Mouse (Mus musculus) kidney, adult 2 months (tissue): Measurements from ENCODE around the gene Tipin. TPM values are rescaled to one million over a fixed set of nuclear protein-coding genes. Genes with fewer than 3 reads are reported as not detected.

Experiments used
- DNase-seq: peaks from one replicate; pipeline ENCODE4 v3.0.0; 2021
- H3K27ac ChIP-seq: fragments of 200-500 bp; 2 replicates; pipeline ENCODE4 v1.5.1; 2012; ENCODE audit warnings: low read depth, low read length, control low read depth, inconsistent platforms; ENCODE audit not compliant: insufficient read depth
- H3K27me3 ChIP-seq: fragments of 200-500 bp; replicated peaks from 2 replicates; pipeline ENCODE4 v1.6.1; 2012; ENCODE audit warnings: mild to moderate bottlenecking, moderate library complexity, low read length, inconsistent platforms; ENCODE audit not compliant: control insufficient read depth, insufficient read depth
- H3K36me3 ChIP-seq: fragments of 200-500 bp; 2 replicates; pipeline ENCODE4 v1.6.1; 2012; ENCODE audit warnings: mild to moderate bottlenecking, moderate library complexity, low read length, inconsistent platforms; ENCODE audit not compliant: control insufficient read depth, insufficient read depth
- H3K4me1 ChIP-seq: fragments of 200-500 bp; 2 replicates; pipeline ENCODE4 v1.6.1; 2011; ENCODE audit warnings: low read length; ENCODE audit not compliant: control insufficient read depth, insufficient read depth
- H3K4me3 ChIP-seq: fragments of 200-500 bp; 2 replicates; pipeline ENCODE4 v1.5.1; 2011; ENCODE audit warnings: mild to moderate bottlenecking, low read depth, low read length, control low read depth; ENCODE audit not compliant: insufficient read depth
- CTCF ChIP-seq: fragments of 200-500 bp; conservative IDR thresholded peaks from 2 replicates; pipeline ENCODE4 v1.5.1; 2011; ENCODE audit warnings: low read depth, mild to moderate bottlenecking, control low read depth, low read length, moderate library complexity, mixed read lengths; ENCODE audit not compliant: insufficient read depth, insufficient read length
- POLR2A ChIP-seq: fragments of 200-500 bp; IDR thresholded peaks from one replicate; pipeline ENCODE4 v1.6.1; 2011; ENCODE audit warnings: low read depth, low read length, control low read depth
- WGBS: fragments of 180-500 bp; shearing (Covaris S2); methylation state at CpG from one replicate; pipeline ENCODE4 v1.1.7; 2018; 5-methylcytosine and 5-hydroxymethylcytosine counted together
- polyA plus RNA-seq: library from polyadenylated mRNA; depleted of rRNA; stranded (reverse); fragments of >200 nt; gene quantifications from 2 replicates; pipeline ENCODE4 v1.2.3, GENCODE M21; 2012; rRNA removed

The Tipin gene
- polyA plus RNA-seq: 3.2 and 5.5 TPM in 2 replicates

DNA sequence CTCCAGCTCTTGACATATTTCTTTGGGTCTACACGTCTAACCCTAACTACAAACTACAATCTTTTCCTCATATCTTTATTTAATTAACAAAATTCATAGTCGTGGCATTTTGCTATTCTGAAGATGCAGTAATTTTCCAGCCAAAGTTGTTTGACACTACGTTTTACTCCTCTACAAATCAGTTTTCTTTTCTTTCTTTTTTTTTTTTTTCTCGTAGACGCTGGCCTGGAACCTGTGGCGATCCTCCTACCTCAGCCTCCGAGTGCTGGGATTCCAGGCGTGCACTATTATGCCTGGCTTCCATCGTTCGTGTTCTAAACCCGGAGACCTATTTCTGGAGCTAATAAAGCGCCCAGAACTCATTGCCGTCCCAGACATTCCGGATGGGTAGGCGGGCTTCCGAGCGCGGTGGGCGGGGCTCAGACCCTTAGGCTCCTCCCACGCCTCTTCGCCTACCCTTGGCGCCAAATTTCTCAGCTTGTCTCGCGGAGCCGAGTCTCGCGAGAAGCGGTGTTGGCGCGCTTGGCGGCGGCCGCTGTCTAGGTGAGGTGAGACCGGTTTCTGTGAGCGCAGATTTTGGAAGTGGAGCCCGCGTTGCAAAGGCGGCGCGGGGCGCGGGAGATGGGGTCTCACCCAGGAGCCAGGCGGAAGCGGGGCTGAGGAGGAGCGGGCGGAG lies at the start of gene Tipin:
Gene Tipin, plus strand, starts transcription at position 477 of the 676 bp plus-strand sequence.
- H3K27ac ChIP-seq: no peak within 1 kb of the TSS
- DNase-seq: peak; percentile 97
- TF ChIP-seq POLR2A: no peak
- no peak for TF ChIP-seq CTCF
- H3K27me3 ChIP-seq: no peaks in the 10 kb centered on the region
- H3K36me3 ChIP-seq: no peaks in the 10 kb centered on the region
- under 1% methylated on average over 46 of the region's 46 CpGs for WGBS
- peak within 1 kb of the TSS; percentile 83 for H3K4me3 ChIP-seq
- no peaks in the 10 kb centered on the region; the same call in 1 of the 2 replicates for H3K4me1 ChIP-seq

DNA sequence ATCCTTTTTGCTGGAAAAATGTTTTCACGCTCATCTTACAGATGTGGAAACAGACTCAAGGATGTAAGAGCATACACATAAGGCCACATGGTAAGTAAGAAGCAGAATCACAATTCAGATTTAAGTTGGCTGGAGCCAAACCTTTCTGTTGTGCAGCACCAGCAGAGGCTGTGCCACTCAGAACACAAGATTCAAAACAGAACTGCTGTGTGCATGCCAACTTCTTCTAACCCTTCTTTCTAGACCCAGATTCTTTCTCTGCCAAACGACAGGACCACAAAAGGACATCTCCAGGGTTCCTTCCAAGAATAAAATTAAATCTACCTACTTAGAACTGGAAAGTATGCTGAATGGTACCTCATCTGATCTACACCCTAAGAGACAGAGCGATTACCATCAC lies 49.7 kb upstream of the Tipin start:
- no peak for TF ChIP-seq POLR2A
- TF ChIP-seq CTCF: no peak
- H3K4me3 ChIP-seq: no peak overlapping the region
- H3K27me3 ChIP-seq: no peaks in the 10 kb centered on the region
- no peaks in the 10 kb centered on the region for H3K36me3 ChIP-seq
- WGBS: 65% methylated on average over 3 of the region's 3 CpGs
- peaks cover 26% of the 10 kb centered on the region for H3K4me1 ChIP-seq
- H3K27ac ChIP-seq: peak overlapping the region; percentile 72
- no peak for DNase-seq

DNA sequence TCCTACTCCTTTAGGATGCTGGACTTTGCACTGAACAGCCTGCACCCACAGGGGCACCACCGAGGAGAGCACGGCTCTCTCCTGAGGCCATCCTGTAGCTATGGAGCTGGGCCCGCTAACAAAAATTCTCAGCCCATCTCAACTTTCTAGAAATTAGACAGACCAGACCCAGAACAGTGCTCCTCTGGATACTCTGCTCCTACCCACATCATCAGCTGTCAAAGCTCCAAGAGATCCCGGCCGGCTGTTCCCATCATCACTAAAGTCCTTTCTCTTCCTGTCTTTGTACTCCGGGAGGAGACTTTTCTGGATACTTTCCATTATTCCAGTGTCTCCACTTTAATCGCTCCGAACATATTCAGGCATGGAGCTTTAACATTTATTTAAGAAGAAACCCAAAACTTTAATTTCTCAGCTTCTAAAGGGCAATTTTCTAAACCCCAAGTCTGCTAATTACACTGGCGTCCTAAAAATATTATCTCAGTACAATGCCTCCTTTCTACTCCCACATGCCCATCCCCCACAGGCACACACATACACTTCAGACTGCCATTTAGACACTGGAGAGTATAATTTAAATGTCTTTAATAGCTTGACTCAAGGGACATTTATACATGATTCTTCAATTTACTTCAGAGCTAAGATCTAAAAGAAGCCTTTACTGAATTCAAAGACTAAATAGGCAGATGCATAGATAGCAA lies 49.0 kb upstream of the Tipin start:
- peak; percentile 51 for DNase-seq
- 52% methylated on average over 9 of the region's 9 CpGs for WGBS
- no peak for TF ChIP-seq CTCF
- no peak for TF ChIP-seq POLR2A
- Histone ChIP-seq H3K27ac (peak overlapping the region; percentile 18; the same call in 1 of the 2 replicates), H3K4me3 (no peak overlapping the region), H3K36me3 (no peaks in the 10 kb centered on the region), H3K27me3 (no peaks in the 10 kb centered on the region), H3K4me1 (peaks cover 26% of the 10 kb centered on the region)

DNA sequence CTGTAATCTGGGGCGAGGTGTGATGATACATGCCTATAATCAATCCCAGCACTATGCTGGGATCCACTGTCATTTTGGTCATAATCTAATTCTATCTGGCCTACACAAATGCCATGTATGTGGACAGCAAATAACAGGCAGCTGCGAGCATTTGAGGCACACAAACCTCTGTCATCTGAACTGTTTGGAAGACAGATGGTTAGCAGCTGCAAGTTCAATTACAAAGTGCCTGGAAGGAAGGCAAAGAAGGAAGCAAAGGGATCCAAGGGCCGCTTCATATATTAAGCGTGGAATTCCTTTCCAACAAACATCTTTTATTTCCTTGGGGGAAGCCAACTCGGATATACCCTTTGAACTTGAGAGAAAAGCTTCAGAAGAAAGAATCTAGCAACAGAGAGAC lies 47.7 kb upstream of the Tipin start:
- Histone ChIP-seq H3K36me3 (no peaks in the 10 kb centered on the region), H3K27ac (peak overlapping the region; percentile 78), H3K4me3 (no peak overlapping the region), H3K27me3 (no peaks in the 10 kb centered on the region), H3K4me1 (peaks cover 26% of the 10 kb centered on the region)
- DNase-seq: peak; percentile 32
- TF ChIP-seq CTCF (no peak), POLR2A (no peak)
- WGBS: 58% methylated on average over 5 of the region's 5 CpGs

DNA sequence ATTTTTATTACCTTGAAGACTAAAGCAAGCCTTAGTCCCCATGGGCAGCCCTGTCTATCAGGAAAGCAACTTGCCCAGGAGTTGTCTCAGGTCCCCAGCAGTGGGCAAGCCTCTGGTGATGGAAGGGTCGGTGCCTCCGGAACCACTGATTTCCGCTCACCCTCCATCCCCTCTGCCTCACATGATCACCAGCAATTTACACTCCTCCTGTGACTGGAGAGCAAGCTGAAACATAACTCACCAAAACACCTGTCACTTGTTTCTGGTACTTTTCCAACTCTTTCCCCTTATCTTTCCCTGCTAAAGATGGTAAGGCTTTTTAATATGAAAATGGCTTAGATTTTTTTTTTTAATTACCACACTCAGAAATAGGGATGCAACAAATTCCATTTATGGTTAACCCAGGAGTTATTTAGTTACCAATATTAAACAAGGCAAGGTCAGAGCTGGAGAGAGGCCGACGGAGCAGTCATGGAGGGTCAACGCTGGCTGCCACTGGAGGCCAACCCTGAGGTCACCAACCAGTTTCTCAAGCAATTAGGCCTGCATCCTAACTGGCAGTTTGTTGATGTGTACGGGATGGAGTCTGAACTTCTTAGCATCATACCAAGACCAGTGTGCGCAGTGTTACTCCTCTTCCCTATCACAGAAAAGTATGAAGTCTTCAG lies 46.5 kb upstream of the Tipin start, which contains the start of gene Uchl4:
Gene Uchl4, plus strand, starts transcription at position 434 of the 668 bp plus-strand sequence.
- Histone ChIP-seq H3K27ac (peak within 1 kb of the TSS; percentile 78), H3K27me3 (no peaks in the 10 kb centered on the region), H3K4me1 (peaks cover 27% of the 10 kb centered on the region), H3K36me3 (no peaks in the 10 kb centered on the region), H3K4me3 (no peak within 1 kb of the TSS)
- 40% methylated on average over 8 of the region's 8 CpGs for WGBS
- no peak for TF ChIP-seq CTCF
- no peak for TF ChIP-seq POLR2A
- peak; percentile 81 for DNase-seq

DNA sequence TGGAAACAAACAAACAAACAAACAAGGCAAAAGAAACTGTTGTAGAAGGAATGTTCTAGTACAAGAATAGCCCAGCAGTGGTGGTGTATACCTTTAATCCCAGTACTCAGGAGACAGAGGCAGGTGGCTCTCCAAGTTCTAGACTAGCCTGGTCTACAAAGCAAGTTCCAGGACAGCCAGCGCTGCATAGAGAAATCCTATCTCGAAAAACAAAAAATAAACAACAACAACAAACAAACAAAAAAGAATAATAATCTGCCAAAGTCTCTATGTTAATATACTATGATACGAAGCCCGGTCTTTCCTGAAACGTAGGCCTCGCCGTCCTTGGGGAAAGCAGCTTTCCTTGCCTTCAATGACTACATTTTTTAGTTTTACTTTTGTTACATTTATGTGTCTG lies 45.3 kb upstream of the Tipin start:
- no peaks in the 10 kb centered on the region for H3K36me3 ChIP-seq
- H3K4me1 ChIP-seq: peaks cover 33% of the 10 kb centered on the region
- H3K27me3 ChIP-seq: no peaks in the 10 kb centered on the region
- H3K27ac ChIP-seq: no peak overlapping the region
- DNase-seq: no peak
- TF ChIP-seq POLR2A: no peak
- TF ChIP-seq CTCF: no peak
- H3K4me3 ChIP-seq: no peak overlapping the region
- WGBS: 99% methylated on average over 7 of the region's 7 CpGs

DNA sequence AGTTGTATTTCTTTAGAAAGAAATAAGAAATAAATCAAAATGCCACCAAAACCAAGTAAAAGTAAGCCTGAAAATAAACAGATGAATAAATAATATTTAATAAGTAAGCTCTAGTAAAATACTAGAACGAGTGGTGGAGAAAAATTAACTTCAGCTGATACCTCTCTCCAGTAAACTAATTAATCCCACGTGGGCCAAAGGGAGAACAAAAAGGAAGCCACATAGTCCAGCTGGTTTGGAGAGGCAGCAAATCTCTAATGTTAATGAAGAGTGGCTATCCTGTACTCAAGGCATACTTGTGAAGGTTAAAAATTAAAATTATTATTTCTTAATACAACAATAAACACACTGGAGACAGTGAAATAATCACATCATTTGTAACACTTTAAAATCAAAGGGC lies 41.3 kb upstream of the Tipin start:
- 14% methylated on average over 2 of the region's 2 CpGs for WGBS
- Histone ChIP-seq H3K36me3 (no peaks in the 10 kb centered on the region), H3K4me1 (peaks cover 26% of the 10 kb centered on the region), H3K4me3 (no peak overlapping the region), H3K27ac (no peak overlapping the region), H3K27me3 (no peaks in the 10 kb centered on the region)
- peak; percentile 69 for DNase-seq
- TF ChIP-seq CTCF: no peak
